Comparison of ENCODE assay signal across 21 mouse cellular contexts in the genomic region with DNA sequence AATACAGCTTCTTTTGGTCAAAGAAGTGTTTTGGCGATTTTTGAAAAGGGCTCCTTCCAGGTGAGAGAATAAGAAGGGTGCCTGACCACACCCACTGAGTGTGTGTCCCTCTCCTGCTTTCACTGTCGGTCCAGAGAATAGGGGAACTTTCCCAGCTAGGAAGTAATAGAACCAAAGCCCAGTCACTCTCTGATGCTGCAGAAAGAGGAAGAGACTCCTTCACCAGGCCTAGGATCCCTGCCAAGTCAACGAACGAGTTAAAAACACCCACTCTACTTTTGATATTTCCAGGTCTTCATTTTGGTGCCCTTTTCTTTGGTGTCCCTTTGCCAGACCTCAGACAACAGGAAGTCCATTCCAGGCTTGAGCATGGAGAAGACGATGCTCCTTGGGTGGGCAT. TPM values are rescaled to one million over a fixed set of nuclear protein-coding genes. Genes with fewer than 3 reads are reported as not detected.
DNase-seq lines count a peak whose midpoint lies in the region; ATAC-seq and TF ChIP-seq lines count a peak whose summit lies in the region.
"Had no signal": no experiment of that assay in that cellular context is flagged by ENCODE, and none has a peak within 500 bp of the region (broad histone marks: within the 10 kb centered on the region; RNA-seq: fewer than 3 reads in every experiment).

No protein-coding gene starts in this region.

- DNase-seq in MEL (ENCODE audit: low read depth, low spot score) (peak; percentile 65), MEL-GATA-1-ER (ENCODE audit: extremely low read depth, low read depth) (peak; percentile 70)
- no peak for DNase-seq in forebrain, embryonic 14.5 days (ENCODE audit: low spot score)
- DNase-seq in heart, adult 18-20 months = no peak
- DNase-seq in adrenal gland, adult (ENCODE audit: inconsistent age in 2 of 2, low spot score in 1 of 2) = no peak
- DNase-seq in kidney, postnatal 36 days = no peak
- DNase-seq: adrenal gland, adult 8-10 months; adrenal gland, postnatal 14 days; adrenal gland, postnatal 36 days; cerebellum, adult 11 months; cerebellum, adult 18-20 months; cerebellum, adult 8-10 months; cerebellum, adult 9-11 months; cerebellum, postnatal 14 days; cerebellum, postnatal 36 days had no signal

- no peaks in the 10 kb centered on the region for H3K27me3 ChIP-seq in MEL (ENCODE audit: control insufficient read depth in 1 of 2, insufficient read depth in 2 of 2, low read length in 2 of 2)
- no peaks in the 10 kb centered on the region for H3K27me3 ChIP-seq in forebrain, embryonic 14.5 days (replicated peaks; ENCODE audit: control insufficient read depth, insufficient read depth, low read length)
- H3K27me3 ChIP-seq: embryonic facial prominence, embryonic 12.5 days; forebrain, embryonic 13.5 days had no signal

- no peaks in the 10 kb centered on the region for H3K9me3 ChIP-seq in MEL (replicated peaks; ENCODE audit: insufficient read depth, low read length)
- H3K9me3 ChIP-seq in forebrain, embryonic 14.5 days (replicated peaks; ENCODE audit: control insufficient read depth, low read length) = no peaks in the 10 kb centered on the region
- H3K9me3 ChIP-seq: embryonic facial prominence, embryonic 10.5 days; embryonic facial prominence, embryonic 12.5 days; forebrain, embryonic 13.5 days had no signal

- H3K36me3 ChIP-seq in MEL (ENCODE audit: control insufficient read depth in 1 of 2, insufficient read depth in 2 of 2, low read length in 2 of 2) = no peaks in the 10 kb centered on the region
- H3K36me3 ChIP-seq in forebrain, embryonic 14.5 days (ENCODE audit: control insufficient read depth, insufficient read depth, low read length) = no peaks in the 10 kb centered on the region
- H3K36me3 ChIP-seq: embryonic facial prominence, embryonic 10.5 days; embryonic facial prominence, embryonic 12.5 days had no signal

- no peak overlapping the region for H3K27ac ChIP-seq in MEL (ENCODE audit: control insufficient read depth, low read depth, low read length)
- no peak overlapping the region for H3K27ac ChIP-seq in forebrain, embryonic 14.5 days (ENCODE audit: low read depth, low read length)
- H3K27ac ChIP-seq: embryonic facial prominence, embryonic 10.5 days; embryonic facial prominence, embryonic 12.5 days; forebrain, embryonic 13.5 days had no signal

- no peaks in the 10 kb centered on the region for H3K79me2 ChIP-seq in MEL (ENCODE audit: control insufficient read depth, insufficient read depth, low read length, poor library complexity)

- no peak overlapping the region for H3K4me2 ChIP-seq in forebrain, embryonic 14.5 days (ENCODE audit: low read length)
- H3K4me2 ChIP-seq: embryonic facial prominence, embryonic 12.5 days; forebrain, embryonic 13.5 days had no signal

- TF ChIP-seq RAD21 in MEL (IDR thresholded peaks at IDR 0.05; ENCODE audit: low read depth, low read length) = no peak

- peak; percentile 77 for ATAC-seq in granulocyte monocyte progenitor cell, adult 5-6 weeks (replicated peaks; ENCODE audit: poor library complexity, severe bottlenecking)
- peak; percentile 63; the same call in 1 of the 2 replicates for ATAC-seq in megakaryocyte, adult 5-6 weeks (ENCODE audit: poor library complexity, severe bottlenecking)
- ATAC-seq in forebrain, embryonic 14.5 days = no peak
- ATAC-seq: forebrain, embryonic 13.5 days; forebrain, embryonic 16.5 days had no signal

- TF ChIP-seq CTCF in MEL (IDR thresholded peaks at IDR 0.05 in 2 of 3, conservative IDR thresholded peaks at IDR 0.05 in 1 of 3; ENCODE audit: control insufficient read depth in 1 of 3, insufficient read depth in 1 of 3, low read depth in 2 of 3, low read length in 3 of 3, poor library complexity in 1 of 3, severe bottlenecking in 1 of 3) = no peak

- TF ChIP-seq POLR2A in MEL (IDR thresholded peaks at IDR 0.05; ENCODE audit: control insufficient read depth in 1 of 2, insufficient read depth in 1 of 2, low read depth in 1 of 2, low read length in 2 of 2, poor library complexity in 1 of 2) = no peak

- H3K4me1 ChIP-seq in MEL (ENCODE audit: control insufficient read depth in 1 of 2, insufficient read depth in 2 of 2, low read length in 2 of 2) = peaks cover 0 to 12% of the 10 kb centered on the region in 2 experiments; a peak in 2 of 4 replicates
- H3K4me1 ChIP-seq in forebrain, embryonic 14.5 days (ENCODE audit: control insufficient read depth, insufficient read depth, low read length) = no peaks in the 10 kb centered on the region
- H3K4me1 ChIP-seq: embryonic facial prominence, embryonic 10.5 days; embryonic facial prominence, embryonic 12.5 days; forebrain, embryonic 13.5 days had no signal

- peak overlapping the region; percentile 34 to 41 for H3K4me3 ChIP-seq in MEL (ENCODE audit: control insufficient read depth in 1 of 2, insufficient read depth in 1 of 2, low read depth in 2 of 2, low read length in 2 of 2)
- H3K4me3 ChIP-seq in forebrain, embryonic 14.5 days (ENCODE audit: low read depth, low read length) = no peak overlapping the region
- H3K4me3 ChIP-seq: embryonic facial prominence, embryonic 10.5 days; embryonic facial prominence, embryonic 12.5 days; forebrain, embryonic 13.5 days had no signal

- peak in 1 of 2 experiments; percentile 51; a peak in 1 of 4 replicates for TF ChIP-seq EP300 in MEL (IDR thresholded peaks at IDR 0.05; ENCODE audit: low read depth in 1 of 2, low read length in 2 of 2)

- 82% methylated on average over 5 of the region's 5 CpGs for WGBS in forebrain, embryonic 14.5 days

- H3K9ac ChIP-seq in MEL (ENCODE audit: control insufficient read depth, low read depth, low read length, poor library complexity, severe bottlenecking) = no peak overlapping the region
- H3K9ac ChIP-seq in forebrain, embryonic 14.5 days (ENCODE audit: low read length) = no peak overlapping the region
- H3K9ac ChIP-seq: embryonic facial prominence, embryonic 12.5 days; forebrain, embryonic 13.5 days had no signal

TF ChIP-seq in MEL, 35 proteins besides CTCF, POLR2A, EP300 and RAD21:
- no peak for TF ChIP-seq CHD2 (IDR thresholded peaks at IDR 0.05; ENCODE audit: low read length)
- no peak for TF ChIP-seq GATA1 (IDR thresholded peaks at IDR 0.05; ENCODE audit: low read depth, low read length)
- TF ChIP-seq MYC (IDR thresholded peaks at IDR 0.05; ENCODE audit: low read depth, low read length) = no peak
- no peak for TF ChIP-seq POLR2AphosphoS5 (IDR thresholded peaks at IDR 0.05; ENCODE audit: borderline replicate concordance, low read depth, low read length)
- TF ChIP-seq HCFC1 (IDR thresholded peaks at IDR 0.05; ENCODE audit: low read depth, low read length) = no peak
- TF ChIP-seq ZC3H11A (IDR thresholded peaks at IDR 0.05; ENCODE audit: low read depth, low read length) = no peak
- no peak for TF ChIP-seq JUND (IDR thresholded peaks at IDR 0.05; ENCODE audit: low read depth, low read length)
- TF ChIP-seq MXI1 (IDR thresholded peaks at IDR 0.05; ENCODE audit: low read depth, low read length) = no peak
- TF ChIP-seq USF2 (IDR thresholded peaks at IDR 0.05; ENCODE audit: borderline replicate concordance in 1 of 2, insufficient read depth in 1 of 2, low read depth in 1 of 2, low read length in 2 of 2) = no peak
- no peak for TF ChIP-seq MAFK (IDR thresholded peaks at IDR 0.05; ENCODE audit: borderline replicate concordance, low read depth, low read length)
- TF ChIP-seq ETS1 (IDR thresholded peaks at IDR 0.05; ENCODE audit: low read depth, low read length) = no peak
- TF ChIP-seq RCOR1 (IDR thresholded peaks at IDR 0.05; ENCODE audit: low read depth, low read length) = no peak; the same call in 1 of the 2 replicates
- no peak for TF ChIP-seq ZNF384 (IDR thresholded peaks at IDR 0.05; ENCODE audit: low read depth, low read length)
- no peak for TF ChIP-seq CHD1 (IDR thresholded peaks at IDR 0.05; ENCODE audit: low read depth, low read length)
- no peak for TF ChIP-seq TAL1 (IDR thresholded peaks at IDR 0.05; ENCODE audit: low read length)
- no peak for TF ChIP-seq ZMIZ1 (IDR thresholded peaks at IDR 0.05; ENCODE audit: low read depth, low read length)

RNA-seq across cellular contexts. Expression of a gene that starts 31.6 kb away (rescaled TPM):
- total RNA-seq in MEL (2012; rRNA removed) = 4.7 and 5.1 TPM in 2 replicates
- 100 to 1,000 TPM in 1 of 2 experiments, 10 to 100 TPM in 1; 15.6 to 245 TPM for polyA plus RNA-seq in MEL (2012; ENCODE audit: insufficient read depth in 1 of 2, insufficient read length in 2 of 2, low read depth in 1 of 2, low replicate concordance in 2 of 2, missing spikeins in 1 of 2)
- 28.5 and 69.2 TPM in 2 replicates for total RNA-seq in granulocyte monocyte progenitor cell, adult 5-6 weeks (2014; fragmentation: Nextera tagmentation)
- 25.9 and 33.4 TPM in 2 replicates for total RNA-seq in granulocyte monocyte progenitor cell, adult 5-6 weeks (2017)
- 66.8 and 81.2 TPM in 2 replicates for total RNA-seq in megakaryocyte, adult 5-6 weeks (2015)
- 48.8 and 74.2 TPM in 2 replicates for total RNA-seq in megakaryocyte, adult 5-6 weeks (2017)
- 37.5 and 39.2 TPM in 2 replicates for polyA plus RNA-seq in forebrain, embryonic 14.5 days (2014; fragmentation: Nextera tagmentation; extraction: Ambion mirVana)
- 10 to 100 TPM; 23.8 to 25.3 TPM for total RNA-seq in heart, adult 18-20 months (2021)

Comparison
In these comparisons a context has a peak if more than half of its experiments do, and no peak if none do; other contexts are left out.
1. DNase-seq: peak in MEL (single experiment) and MEL-GATA-1-ER (single experiment); none in forebrain, embryonic 14.5 days (single experiment), heart, adult 18-20 months (0 of 2), adrenal gland, adult (0 of 2) and kidney, postnatal 36 days (0 of 2).